Mouse (Mus musculus) liver, embryonic 12.5 days (tissue): Measurements from ENCODE around the gene Gucy1a1. TPM values are rescaled to one million over a fixed set of nuclear protein-coding genes. Genes with fewer than 3 reads are reported as not detected.

ENCODE experiments used
- ATAC-seq: fragments of 200-750 bp; cut with Nextera tagmentation; 2 replicates; pipeline ENCODE4 v1.8.0; 2017; ENCODE audit warnings: moderate number of reproducible peaks, mild to moderate bottlenecking, moderate library complexity
- H3K27ac ChIP-seq: fragments of 300-500 bp; sonication (generic); 2 replicates; pipeline ENCODE4 v1.5.1; 2016; ENCODE audit warnings: mild to moderate bottlenecking
- H3K27me3 ChIP-seq: fragments of 300-500 bp; sonication (generic); replicated peaks from 2 replicates; pipeline ENCODE4 v1.6.1; 2016; ENCODE audit warnings: mild to moderate bottlenecking, moderate library complexity
- H3K36me3 ChIP-seq: fragments of 300-500 bp; sonication (generic); 2 replicates; pipeline ENCODE4 v1.6.1; 2016; ENCODE audit warnings: mild to moderate bottlenecking, moderate library complexity
- H3K4me1 ChIP-seq: fragments of 300-500 bp; sonication (generic); 2 replicates; pipeline ENCODE4 v1.6.1; 2016
- H3K4me2 ChIP-seq: fragments of 300-500 bp; sonication (generic); 2 replicates; pipeline ENCODE4 v1.6.1; 2016; ENCODE audit warnings: mild to moderate bottlenecking, moderate library complexity
- H3K4me3 ChIP-seq: fragments of 300-500 bp; sonication (generic); 2 replicates; pipeline ENCODE4 v1.5.1; 2016; ENCODE audit warnings: mild to moderate bottlenecking, moderate library complexity
- H3K9ac ChIP-seq: fragments of 300-500 bp; sonication (generic); 2 replicates; pipeline ENCODE4 v1.6.1; 2016; ENCODE audit warnings: mild to moderate bottlenecking, moderate library complexity
- H3K9me3 ChIP-seq: fragments of 300-500 bp; sonication (generic); replicated peaks from 2 replicates; pipeline ENCODE4 v1.6.1; 2016; ENCODE audit warnings: mild to moderate bottlenecking, moderate library complexity
- WGBS: fragments of 180-500 bp; shearing (Covaris S2); methylation state at CpG from one replicate; pipeline ENCODE4 v1.1.7; 2016; ENCODE audit not compliant: insufficient replicate concordance; 5-methylcytosine and 5-hydroxymethylcytosine counted together
- polyA plus RNA-seq: library from polyadenylated mRNA; unstranded; fragments of >200 nt; fragmentation: Nextera tagmentation; extraction: Ambion mirVana; gene quantifications from 2 replicates; pipeline ENCODE4 v1.2.1, GENCODE M21; 2016

Gucy1a1 gene
- polyA plus RNA-seq, 1 experiment from 2014 or later = 9.8 TPM

- Histone ChIP-seq H3K4me1 (no peaks in the 10 kb centered on the region), H3K9ac (no peak overlapping the region), H3K27ac (no peak overlapping the region), H3K9me3 (no peaks in the 10 kb centered on the region), H3K27me3 (no peaks in the 10 kb centered on the region), H3K4me3 (no peak overlapping the region), H3K4me2 (no peak overlapping the region), H3K36me3 (no peaks in the 10 kb centered on the region)
- 70% methylated on average over 13 of the region's 13 CpGs for WGBS
- no peak for ATAC-seq
These were observed 7.5 kb downstream of the Gucy1a1 start for GRCm38 (mm10) chr3:82138002-82138667.

- H3K27ac ChIP-seq = no peak overlapping the region
- no peaks in the 10 kb centered on the region for H3K4me1 ChIP-seq
- no peaks in the 10 kb centered on the region for H3K27me3 ChIP-seq
- 42% methylated on average over 1 of the region's 1 CpGs for WGBS
- H3K4me2 ChIP-seq = no peak overlapping the region
- H3K9ac ChIP-seq = no peak overlapping the region
- no peaks in the 10 kb centered on the region for H3K36me3 ChIP-seq
- no peak for ATAC-seq
- H3K4me3 ChIP-seq = no peak overlapping the region
- H3K9me3 ChIP-seq = no peaks in the 10 kb centered on the region
These were observed 10.1 kb downstream of the Gucy1a1 start for GRCm38 (mm10) chr3:82135483-82135882.

GRCm38 (mm10) chr3:82129258-82129657 lies 16.3 kb downstream of the Gucy1a1 start:
- H3K4me2 ChIP-seq = no peak overlapping the region
- no peak overlapping the region for H3K4me3 ChIP-seq
- H3K27ac ChIP-seq = no peak overlapping the region
- H3K9me3 ChIP-seq = no peaks in the 10 kb centered on the region
- WGBS = 14% methylated on average over 1 of the region's 1 CpGs
- no peaks in the 10 kb centered on the region for H3K4me1 ChIP-seq
- H3K27me3 ChIP-seq = no peaks in the 10 kb centered on the region
- no peak for ATAC-seq
- H3K36me3 ChIP-seq = no peaks in the 10 kb centered on the region
- no peak overlapping the region for H3K9ac ChIP-seq

GRCm38 (mm10) chr3:82124567-82124966 lies 21.0 kb downstream of the Gucy1a1 start:
- no peaks in the 10 kb centered on the region for H3K36me3 ChIP-seq
- ATAC-seq = no peak
- no peaks in the 10 kb centered on the region for H3K27me3 ChIP-seq
- H3K27ac ChIP-seq = no peak overlapping the region
- no peak overlapping the region for H3K4me3 ChIP-seq
- no peak overlapping the region for H3K9ac ChIP-seq
- 52% methylated on average over 1 of the region's 1 CpGs for WGBS
- no peaks in the 10 kb centered on the region for H3K4me1 ChIP-seq
- no peaks in the 10 kb centered on the region for H3K9me3 ChIP-seq
- H3K4me2 ChIP-seq = no peak overlapping the region

- H3K36me3 ChIP-seq = no peaks in the 10 kb centered on the region
- WGBS = 59% methylated on average over 1 of the region's 1 CpGs
- no peak overlapping the region for H3K4me2 ChIP-seq
- H3K4me1 ChIP-seq = no peaks in the 10 kb centered on the region
- H3K9ac ChIP-seq = no peak overlapping the region
- H3K27ac ChIP-seq = no peak overlapping the region
- no peak for ATAC-seq
- H3K9me3 ChIP-seq = no peaks in the 10 kb centered on the region
- no peaks in the 10 kb centered on the region for H3K27me3 ChIP-seq
- H3K4me3 ChIP-seq = no peak overlapping the region
These were observed 26.7 kb downstream of the Gucy1a1 start for GRCm38 (mm10) chr3:82118916-82119315.

GRCm38 (mm10) chr3:82112439-82112838 lies 33.1 kb downstream of the Gucy1a1 start:
- H3K27me3 ChIP-seq = no peaks in the 10 kb centered on the region
- WGBS = 28% methylated on average over 2 of the region's 2 CpGs
- H3K4me1 ChIP-seq = 0 out of 2 replicates have a peak, but pooled peaks cover 13% of the 10 kb centered on the region
- H3K9me3 ChIP-seq = no peaks in the 10 kb centered on the region
- no peak overlapping the region; the same call in 1 of the 2 replicates for H3K27ac ChIP-seq
- H3K36me3 ChIP-seq = no peaks in the 10 kb centered on the region
- no peak overlapping the region for H3K4me3 ChIP-seq
- H3K9ac ChIP-seq = no peak overlapping the region
- no peak for ATAC-seq
- H3K4me2 ChIP-seq = no peak overlapping the region

GRCm38 (mm10) chr3:82111986-82112385 lies 33.6 kb downstream of the Gucy1a1 start:
- Histone ChIP-seq H3K9ac (no peak overlapping the region), H3K36me3 (no peaks in the 10 kb centered on the region), H3K27ac (no peak overlapping the region; the same call in 1 of the 2 replicates), H3K4me2 (no peak overlapping the region), H3K27me3 (no peaks in the 10 kb centered on the region), H3K9me3 (no peaks in the 10 kb centered on the region), H3K4me1 (0 out of 2 replicates have a peak, but pooled peaks cover 13% of the 10 kb centered on the region), H3K4me3 (no peak overlapping the region)
- WGBS = 46% methylated on average over 3 of the region's 3 CpGs
- ATAC-seq = no peak

GRCm38 (mm10) chr3:82108951-82109350 lies 36.6 kb downstream of the Gucy1a1 start:
- H3K27ac ChIP-seq = no peak overlapping the region
- ATAC-seq = no peak
- H3K4me3 ChIP-seq = no peak overlapping the region
- 80% methylated on average over 15 of the region's 15 CpGs for WGBS
- no peaks in the 10 kb centered on the region for H3K27me3 ChIP-seq
- no peak overlapping the region for H3K4me2 ChIP-seq
- H3K4me1 ChIP-seq = 0 out of 2 replicates have a peak, but pooled peaks cover 13% of the 10 kb centered on the region
- H3K9me3 ChIP-seq = no peaks in the 10 kb centered on the region
- no peak overlapping the region for H3K9ac ChIP-seq
- H3K36me3 ChIP-seq = no peaks in the 10 kb centered on the region

- WGBS = 66% methylated on average over 6 of the region's 6 CpGs
- Histone ChIP-seq H3K4me3 (no peak overlapping the region), H3K9me3 (no peaks in the 10 kb centered on the region), H3K27ac (no peak overlapping the region), H3K9ac (no peak overlapping the region), H3K4me2 (no peak overlapping the region), H3K4me1 (no peaks in the 10 kb centered on the region), H3K27me3 (no peaks in the 10 kb centered on the region), H3K36me3 (no peaks in the 10 kb centered on the region)
- no peak for ATAC-seq
These were observed 41.4 kb downstream of the Gucy1a1 start for GRCm38 (mm10) chr3:82104229-82104628.

- H3K27me3 ChIP-seq = no peaks in the 10 kb centered on the region
These were observed 46.5 kb downstream of the Gucy1a1 start for GRCm38 (mm10) chr3:82099127-82099526.

GRCm38 (mm10) chr3:82096801-82097200 lies 48.8 kb downstream of the Gucy1a1 start:
- Histone ChIP-seq H3K4me2 (no peak overlapping the region), H3K27me3 (no peaks in the 10 kb centered on the region), H3K9me3 (no peaks in the 10 kb centered on the region), H3K36me3 (no peaks in the 10 kb centered on the region), H3K9ac (no peak overlapping the region), H3K27ac (no peak overlapping the region), H3K4me1 (no peaks in the 10 kb centered on the region), H3K4me3 (no peak overlapping the region)
- ATAC-seq = no peak
- WGBS = 50% methylated on average over 2 of the region's 2 CpGs

More at GRCm38 (mm10) chr3:82099127-82099526, 46.5 kb downstream of the Gucy1a1 start:
- Histone ChIP-seq H3K9ac (no peak overlapping the region), H3K9me3 (no peaks in the 10 kb centered on the region), H3K4me3 (no peak overlapping the region), H3K4me2 (no peak overlapping the region), H3K4me1 (no peaks in the 10 kb centered on the region), H3K27ac (no peak overlapping the region), H3K36me3 (no peaks in the 10 kb centered on the region)
- 79% methylated on average over 6 of the region's 6 CpGs for WGBS
- ATAC-seq = no peak

GRCm38 (mm10) chr3:82074201-82074851 lies 71.3 kb downstream of the Gucy1a1 start, which contains the start of gene Gucy1b1:
Gene Gucy1b1 (minus strand): TSS chr3:82074689.
- H3K4me2 ChIP-seq = peak within 1 kb of the TSS; percentile 58
- H3K4me1 ChIP-seq = no peaks in the 10 kb centered on the region
- H3K27me3 ChIP-seq = peaks cover 27% of the 10 kb centered on the region
- H3K4me3 ChIP-seq = peak within 1 kb of the TSS; percentile 50
- H3K27ac ChIP-seq = peak within 1 kb of the TSS; percentile 40; the same call in 1 of the 2 replicates
- ATAC-seq = peak; percentile 86
- H3K9me3 ChIP-seq = no peaks in the 10 kb centered on the region
- H3K9ac ChIP-seq = peak within 1 kb of the TSS; percentile 39; the same call in 1 of the 2 replicates
- 2% methylated on average over 25 of the region's 25 CpGs for WGBS
- H3K36me3 ChIP-seq = no peaks in the 10 kb centered on the region
